Mouse (Mus musculus): ENCODE measurements around the gene Gpr87.

DNA sequence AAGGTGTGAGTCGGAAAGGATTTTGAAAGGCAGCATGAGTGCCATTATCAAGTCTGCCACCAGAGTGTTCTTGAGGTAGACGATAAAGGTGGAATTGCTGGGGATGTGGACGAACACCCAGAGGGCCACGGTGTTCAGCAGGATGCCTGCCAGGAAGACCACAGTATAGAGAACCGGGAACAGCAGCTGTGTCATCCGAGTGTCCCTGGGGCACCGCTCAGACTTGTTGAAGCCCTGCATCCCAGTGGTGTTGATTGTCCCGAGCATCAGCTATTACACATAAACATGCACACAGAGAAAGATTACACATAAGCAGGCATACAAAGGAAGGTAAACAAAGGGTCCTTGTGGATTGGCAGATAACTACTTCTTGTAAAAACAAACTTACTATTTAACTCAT, 15.2 kb upstream of the Gpr87 start:
- TF ChIP-seq POLR2A (IDR thresholded peaks at IDR 0.05; ENCODE audit: borderline replicate concordance, extremely low read depth, low read depth, low read length), result no peak
- TF ChIP-seq CTCF (IDR thresholded peaks at IDR 0.05; ENCODE audit: insufficient read depth, low read length), result no peak
